Mouse (Mus musculus): ENCODE measurements at regions not wholly inside any gene's neighbourhood (a gene's known extent, or its start where the extent isn't known, plus 50 kb on each side); places are given as distances from the start of the nearest gene placed in this dataset.

GRCm38 (mm10) chr1:69470614-69471250 lies 216.3 kb downstream of the Ikzf2 start:
- no peak for DNase-seq

- DNase-seq = no peak
These were observed 217.7 kb downstream of the Ikzf2 start for GRCm38 (mm10) chr1:69469158-69469901.

GRCm38 (mm10) chr1:69466534-69467275 lies 220.3 kb downstream of the Ikzf2 start:
- no peak for DNase-seq

- DNase-seq = no peak
These were observed 225.9 kb downstream of the Ikzf2 start for GRCm38 (mm10) chr1:69461191-69461590.

GRCm38 (mm10) chr1:69459899-69460298 lies 227.1 kb downstream of the Ikzf2 start:
- DNase-seq = no peak

- no peak for DNase-seq
These were observed 229.6 kb downstream of the Ikzf2 start for GRCm38 (mm10) chr1:69457471-69457870.

GRCm38 (mm10) chr1:69453991-69454390 lies 233.1 kb downstream of the Ikzf2 start:
- DNase-seq = no peak

GRCm38 (mm10) chr1:69452910-69453309 lies 234.1 kb downstream of the Ikzf2 start:
- no peak for DNase-seq

- DNase-seq = no peak
These were observed 236.6 kb downstream of the Ikzf2 start for GRCm38 (mm10) chr1:69450455-69450854.

GRCm38 (mm10) chr1:69447276-69447675 lies 239.8 kb downstream of the Ikzf2 start:
- DNase-seq = peak; percentile 73

GRCm38 (mm10) chr1:69444722-69445121 lies 242.3 kb downstream of the Ikzf2 start:
- DNase-seq = no peak

GRCm38 (mm10) chr1:69443466-69443865 lies 243.6 kb downstream of the Ikzf2 start:
- no peak for DNase-seq

- peak; percentile 9 for DNase-seq
These were observed 246.3 kb downstream of the Ikzf2 start for GRCm38 (mm10) chr1:69440564-69441334.

- DNase-seq = no peak
These were observed 250.0 kb downstream of the Ikzf2 start for GRCm38 (mm10) chr1:69437042-69437441.

GRCm38 (mm10) chr1:69433655-69434357 lies 253.2 kb downstream of the Ikzf2 start:
- DNase-seq = peak; percentile 12

- DNase-seq = no peak
These were observed 256.2 kb downstream of the Ikzf2 start for GRCm38 (mm10) chr1:69430683-69431407.

- no peak for DNase-seq
These were observed 257.4 kb downstream of the Ikzf2 start for GRCm38 (mm10) chr1:69429632-69430031.

- DNase-seq = no peak
These were observed 289.4 kb downstream of the Ikzf2 start for GRCm38 (mm10) chr1:69397676-69398075.

GRCm38 (mm10) chr1:69382374-69382773 lies 274.5 kb upstream of the Erbb4 start:
- no peak for DNase-seq

GRCm38 (mm10) chr1:69379741-69380140 lies 271.9 kb upstream of the Erbb4 start:
- DNase-seq = no peak

All from adrenal gland, postnatal 10 days (tissue).